Mouse (Mus musculus): Measurements from ENCODE around the gene Ppp2r5b. TPM values are rescaled to one million over a fixed set of nuclear protein-coding genes. Genes with fewer than 3 reads are reported as not detected.

Ppp2r5b gene
- polyA plus RNA-seq, 1 experiment = 32.1 TPM

- H3K4me1 ChIP-seq (ENCODE audit: control insufficient read depth, insufficient read depth, low read length) = peaks cover 8% of the 10 kb centered on the region; the same call in 1 of the 2 replicates
- peak overlapping the region; percentile 58 for H3K27ac ChIP-seq (ENCODE audit: insufficient read depth, low read depth, low read length)
- TF ChIP-seq POLR2A (IDR thresholded peaks at IDR 0.05; ENCODE audit: low read depth, low read length) (no peak), CTCF (conservative IDR thresholded peaks at IDR 0.05; ENCODE audit: insufficient read depth, insufficient read length, low read depth, low read length) (peak; percentile 96)
- WGBS = 66% methylated on average over 7 of the region's 7 CpGs
- peaks cover 2% of the 10 kb centered on the region; the same call in 1 of the 2 replicates for H3K36me3 ChIP-seq (ENCODE audit: control insufficient read depth, insufficient read depth, low read length)
- peak; percentile 79 for DNase-seq
- no peak overlapping the region for H3K4me3 ChIP-seq (ENCODE audit: insufficient read depth, low read depth, low read length)
- H3K27me3 ChIP-seq (replicated peaks; ENCODE audit: control insufficient read depth, insufficient read depth, low read length) = no peaks in the 10 kb centered on the region
Measured at GRCm38 (mm10) chr19:6262222-6262621, 26.6 kb upstream of the Ppp2r5b start.

GRCm38 (mm10) chr19:6261379-6261778 is 25.7 kb upstream of the Ppp2r5b start:
- no peak overlapping the region for H3K4me3 ChIP-seq (ENCODE audit: insufficient read depth, low read depth, low read length)
- TF ChIP-seq POLR2A (IDR thresholded peaks at IDR 0.05; ENCODE audit: low read depth, low read length) = no peak
- no peak for TF ChIP-seq CTCF (conservative IDR thresholded peaks at IDR 0.05; ENCODE audit: insufficient read depth, insufficient read length, low read depth, low read length)
- 93% methylated on average over 14 of the region's 14 CpGs for WGBS
- DNase-seq = no peak
- H3K4me1 ChIP-seq (ENCODE audit: control insufficient read depth, insufficient read depth, low read length) = peaks cover 8% of the 10 kb centered on the region; the same call in 1 of the 2 replicates
- peaks cover 2% of the 10 kb centered on the region; the same call in 1 of the 2 replicates for H3K36me3 ChIP-seq (ENCODE audit: control insufficient read depth, insufficient read depth, low read length)
- H3K27ac ChIP-seq (ENCODE audit: insufficient read depth, low read depth, low read length) = no peak overlapping the region
- H3K27me3 ChIP-seq (replicated peaks; ENCODE audit: control insufficient read depth, insufficient read depth, low read length) = no peaks in the 10 kb centered on the region

GRCm38 (mm10) chr19:6260946-6261345 is 25.3 kb upstream of the Ppp2r5b start:
- DNase-seq = no peak
- Histone ChIP-seq H3K36me3 (ENCODE audit: control insufficient read depth, insufficient read depth, low read length) (peaks cover 2% of the 10 kb centered on the region; the same call in 1 of the 2 replicates), H3K27ac (ENCODE audit: insufficient read depth, low read depth, low read length) (no peak overlapping the region), H3K4me1 (ENCODE audit: control insufficient read depth, insufficient read depth, low read length) (peaks cover 8% of the 10 kb centered on the region; the same call in 1 of the 2 replicates), H3K4me3 (ENCODE audit: insufficient read depth, low read depth, low read length) (no peak overlapping the region), H3K27me3 (replicated peaks; ENCODE audit: control insufficient read depth, insufficient read depth, low read length) (no peaks in the 10 kb centered on the region)
- TF ChIP-seq CTCF (conservative IDR thresholded peaks at IDR 0.05; ENCODE audit: insufficient read depth, insufficient read length, low read depth, low read length) = peak; percentile 43
- TF ChIP-seq POLR2A (IDR thresholded peaks at IDR 0.05; ENCODE audit: low read depth, low read length) = no peak
- whole genome bisulfite sequencing = 78% methylated on average over 4 of the region's 4 CpGs

- Histone ChIP-seq H3K36me3 (ENCODE audit: control insufficient read depth, insufficient read depth, low read length) (peaks cover 2% of the 10 kb centered on the region; the same call in 1 of the 2 replicates), H3K27me3 (replicated peaks; ENCODE audit: control insufficient read depth, insufficient read depth, low read length) (no peaks in the 10 kb centered on the region), H3K27ac (ENCODE audit: insufficient read depth, low read depth, low read length) (no peak overlapping the region), H3K4me3 (ENCODE audit: insufficient read depth, low read depth, low read length) (no peak overlapping the region), H3K4me1 (ENCODE audit: control insufficient read depth, insufficient read depth, low read length) (peaks cover 7% of the 10 kb centered on the region; the same call in 1 of the 2 replicates)
- TF ChIP-seq POLR2A (IDR thresholded peaks at IDR 0.05; ENCODE audit: low read depth, low read length) = no peak
- TF ChIP-seq CTCF (conservative IDR thresholded peaks at IDR 0.05; ENCODE audit: insufficient read depth, insufficient read length, low read depth, low read length) = peak; percentile 52
- WGBS = 63% methylated on average over 2 of the region's 2 CpGs
- DNase-seq = peak; percentile 47
Measured at GRCm38 (mm10) chr19:6260428-6260827, 24.8 kb upstream of the Ppp2r5b start.

GRCm38 (mm10) chr19:6253021-6253420 is 17.3 kb upstream of the Ppp2r5b start:
- Histone ChIP-seq H3K27ac (ENCODE audit: insufficient read depth, low read depth, low read length) (no peak overlapping the region), H3K36me3 (ENCODE audit: control insufficient read depth, insufficient read depth, low read length) (peaks cover 5% of the 10 kb centered on the region; the same call in 1 of the 2 replicates)

GRCm38 (mm10) chr19:6247526-6248300 is 12.0 kb upstream of the Ppp2r5b start:
- WGBS = 92% methylated on average over 29 of the region's 29 CpGs
- H3K4me3 ChIP-seq (ENCODE audit: insufficient read depth, low read depth, low read length) = no peak overlapping the region
- TF ChIP-seq POLR2A (IDR thresholded peaks at IDR 0.05; ENCODE audit: low read depth, low read length) (no peak), CTCF (conservative IDR thresholded peaks at IDR 0.05; ENCODE audit: insufficient read depth, insufficient read length, low read depth, low read length) (no peak)
- DNase-seq = no peak
- H3K27ac ChIP-seq (ENCODE audit: insufficient read depth, low read depth, low read length) = no peak overlapping the region
- no peaks in the 10 kb centered on the region for H3K27me3 ChIP-seq (replicated peaks; ENCODE audit: control insufficient read depth, insufficient read depth, low read length)
- no peaks in the 10 kb centered on the region for H3K4me1 ChIP-seq (ENCODE audit: control insufficient read depth, insufficient read depth, low read length)
- H3K36me3 ChIP-seq (ENCODE audit: control insufficient read depth, insufficient read depth, low read length) = peaks cover 5% of the 10 kb centered on the region; the same call in 1 of the 2 replicates

More at GRCm38 (mm10) chr19:6253021-6253420, 17.3 kb upstream of the Ppp2r5b start:
- H3K4me1 ChIP-seq (ENCODE audit: control insufficient read depth, insufficient read depth, low read length) = no peaks in the 10 kb centered on the region
- DNase-seq = no peak
- 89% methylated on average over 4 of the region's 4 CpGs for WGBS
- H3K4me3 ChIP-seq (ENCODE audit: insufficient read depth, low read depth, low read length) = no peak overlapping the region
- no peaks in the 10 kb centered on the region for H3K27me3 ChIP-seq (replicated peaks; ENCODE audit: control insufficient read depth, insufficient read depth, low read length)
- TF ChIP-seq CTCF (conservative IDR thresholded peaks at IDR 0.05; ENCODE audit: insufficient read depth, insufficient read length, low read depth, low read length) = no peak
- TF ChIP-seq POLR2A (IDR thresholded peaks at IDR 0.05; ENCODE audit: low read depth, low read length) = no peak

GRCm38 (mm10) chr19:6245806-6246205 is 10.1 kb upstream of the Ppp2r5b start:
- TF ChIP-seq POLR2A (IDR thresholded peaks at IDR 0.05; ENCODE audit: low read depth, low read length) = no peak
- TF ChIP-seq CTCF (conservative IDR thresholded peaks at IDR 0.05; ENCODE audit: insufficient read depth, insufficient read length, low read depth, low read length) = no peak
- Histone ChIP-seq H3K4me1 (ENCODE audit: control insufficient read depth, insufficient read depth, low read length) (peaks cover 3% of the 10 kb centered on the region; the same call in 1 of the 2 replicates), H3K36me3 (ENCODE audit: control insufficient read depth, insufficient read depth, low read length) (peaks cover 2% of the 10 kb centered on the region; the same call in 1 of the 2 replicates), H3K4me3 (ENCODE audit: insufficient read depth, low read depth, low read length) (no peak overlapping the region), H3K27me3 (replicated peaks; ENCODE audit: control insufficient read depth, insufficient read depth, low read length) (no peaks in the 10 kb centered on the region), H3K27ac (ENCODE audit: insufficient read depth, low read depth, low read length) (no peak overlapping the region)
- 33% methylated on average over 1 of the region's 1 CpGs for WGBS
- DNase-seq = no peak

Data from kidney, adult 2 months (tissue).